Mouse (Mus musculus): ENCODE measurements around the gene Map1s. TPM values are rescaled to one million over a fixed set of nuclear protein-coding genes. Genes with fewer than 3 reads are reported as not detected.

Map1s gene
- polyA plus RNA-seq, 1 experiment from 2014 or later, result 64.6 TPM

- Histone ChIP-seq H3K9me3 (no peaks in the 10 kb centered on the region), H3K4me2 (replicated peaks) (no peak overlapping the region), H3K4me1 (no peaks in the 10 kb centered on the region), H3K27me3 (no peaks in the 10 kb centered on the region), H3K9ac (no peak overlapping the region), H3K27ac (no peak overlapping the region), H3K4me3 (no peak overlapping the region), H3K36me3 (no peaks in the 10 kb centered on the region)
- ATAC-seq (ENCODE audit: insufficient number of reproducible peaks, insufficient read depth, low FRiP score, low TSS enrichment), result no peak
These were observed 59.1 kb downstream of the Map1s start for GRCm38 (mm10) chr8:70964861-70965260.

MicroRNAs within 50 kb of the gene (microRNA counts, 519-probe panel; counts per million panel counts)
- microRNA mmu-miR-1969, result 460 counts per million, percentile 65 among the panel's probes with 10 or more counts

Small RNA genes lying within 50 kb of the gene (microRNA-seq; reads per million reads assigned to microRNA genes)
- gene Mir1969, result 6.2 reads per million, percentile 21 among the genes with 10 or more reads in this experiment
- gene Mir7067, result 1.1 reads per million

Other genes starting within 250 kb of the Map1s start
- 59.5 and 70.4 TPM in 2 replicates for gene Pgpep1, start 245.5 kb upstream of the Map1s start, polyA plus RNA-seq (2016; fragmentation: Nextera tagmentation; extraction: Ambion mirVana)
- gene Lsm4, start 232.7 kb upstream of the Map1s start, polyA plus RNA-seq (2016; fragmentation: Nextera tagmentation; extraction: Ambion mirVana), result 303 and 326 TPM in 2 replicates
- gene Jund, start 207.0 kb upstream of the Map1s start, polyA plus RNA-seq (2016; fragmentation: Nextera tagmentation; extraction: Ambion mirVana), result 142 and 150 TPM in 2 replicates
- not detected in 2 replicates for gene Iqcn, start 202.5 kb upstream of the Map1s start, polyA plus RNA-seq (2016; fragmentation: Nextera tagmentation; extraction: Ambion mirVana)
- not detected in 2 replicates for gene Gm3336, start 187.4 kb upstream of the Map1s start, polyA plus RNA-seq (2016; fragmentation: Nextera tagmentation; extraction: Ambion mirVana)
- 0.17 and 0.29 TPM in 2 replicates for gene Pde4c, start 182.2 kb upstream of the Map1s start, polyA plus RNA-seq (2016; fragmentation: Nextera tagmentation; extraction: Ambion mirVana)
- 27.0 and 27.6 TPM in 2 replicates for gene Rab3a, start 151.3 kb upstream of the Map1s start, polyA plus RNA-seq (2016; fragmentation: Nextera tagmentation; extraction: Ambion mirVana)
- gene Mpv17l2, start 145.0 kb upstream of the Map1s start, polyA plus RNA-seq (2016; fragmentation: Nextera tagmentation; extraction: Ambion mirVana), result 32.7 and 35.7 TPM in 2 replicates
- 76.8 and 78.0 TPM in 2 replicates for gene Pik3r2, start 129.2 kb upstream of the Map1s start, polyA plus RNA-seq (2016; fragmentation: Nextera tagmentation; extraction: Ambion mirVana)
- 13.7 and 13.9 TPM in 2 replicates for gene Mast3, start 100.9 kb upstream of the Map1s start, polyA plus RNA-seq (2016; fragmentation: Nextera tagmentation; extraction: Ambion mirVana)
- 0.13 TPM in 1 of 2 replicates, not detected in the other for gene Il12rb1, start 97.5 kb upstream of the Map1s start, polyA plus RNA-seq (2016; fragmentation: Nextera tagmentation; extraction: Ambion mirVana)
- 6.9 and 7.5 TPM in 2 replicates for gene Arrdc2, start 66.2 kb upstream of the Map1s start, polyA plus RNA-seq (2016; fragmentation: Nextera tagmentation; extraction: Ambion mirVana)
- gene Kcnn1, start 42.7 kb upstream of the Map1s start, polyA plus RNA-seq (2016; fragmentation: Nextera tagmentation; extraction: Ambion mirVana), result 6.7 and 7.0 TPM in 2 replicates
- gene Ccdc124, start 32.0 kb upstream of the Map1s start, polyA plus RNA-seq (2016; fragmentation: Nextera tagmentation; extraction: Ambion mirVana), result 123 and 126 TPM in 2 replicates
- gene Slc5a5, start 13.2 kb upstream of the Map1s start, polyA plus RNA-seq (2016; fragmentation: Nextera tagmentation; extraction: Ambion mirVana), result 0.19 and 0.20 TPM in 2 replicates
- 3,568 and 3,610 TPM in 2 replicates for gene Rpl18a, start 8.5 kb upstream of the Map1s start, polyA plus RNA-seq (2016; fragmentation: Nextera tagmentation; extraction: Ambion mirVana)